Mouse (Mus musculus) right cerebral cortex, postnatal 14 days (tissue): Measurements from ENCODE around the gene Phlpp2.
"Not testable (repeated sequence)": the region's sequence is repeated elsewhere in the genome, so short reads cannot be mapped to it uniquely, and the experiment has no call there.

Experiments used
- DNase-seq: peaks from one replicate; pipeline ENCODE4 v3.0.0; 2022

Gene Phlpp2

GRCm38 (mm10) chr8:109868003-109868679 lies at the start of gene Phlpp2:
Gene Phlpp2 (plus strand): TSS chr8:109868542.
- DNase-seq = peak; percentile 93

DNA sequence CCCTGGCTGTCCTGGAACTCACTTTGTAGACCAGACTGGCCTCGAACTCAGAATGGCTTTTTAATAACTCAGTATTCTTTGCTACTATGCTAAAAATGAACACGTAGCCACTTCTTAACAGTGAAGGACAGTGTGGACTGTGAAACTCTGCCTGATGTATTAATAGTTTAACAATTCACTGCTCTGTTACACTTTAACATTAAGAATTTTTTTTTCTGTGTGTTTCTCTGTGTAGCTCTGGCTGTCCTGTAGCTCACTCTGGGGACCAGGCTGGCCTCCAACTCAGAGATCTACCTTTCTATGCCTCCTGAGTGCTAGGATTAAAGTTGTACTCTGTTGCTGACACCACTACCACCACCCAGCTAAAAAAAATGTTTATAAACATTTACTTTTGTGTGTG lies 44.8 kb upstream of the Phlpp2 start:
- no peak for DNase-seq

- no peak for DNase-seq
These were observed 28.5 kb upstream of the Phlpp2 start for GRCm38 (mm10) chr8:109839822-109840221.

GRCm38 (mm10) chr8:109842468-109842867 lies 25.9 kb upstream of the Phlpp2 start:
- no peak for DNase-seq

GRCm38 (mm10) chr8:109847866-109848265 lies 20.5 kb upstream of the Phlpp2 start:
- no peak for DNase-seq

- no peak for DNase-seq
These were observed 19.4 kb upstream of the Phlpp2 start for GRCm38 (mm10) chr8:109848981-109849380.

GRCm38 (mm10) chr8:109853423-109853822 lies 14.9 kb upstream of the Phlpp2 start:
- DNase-seq = peak; percentile 62

DNA sequence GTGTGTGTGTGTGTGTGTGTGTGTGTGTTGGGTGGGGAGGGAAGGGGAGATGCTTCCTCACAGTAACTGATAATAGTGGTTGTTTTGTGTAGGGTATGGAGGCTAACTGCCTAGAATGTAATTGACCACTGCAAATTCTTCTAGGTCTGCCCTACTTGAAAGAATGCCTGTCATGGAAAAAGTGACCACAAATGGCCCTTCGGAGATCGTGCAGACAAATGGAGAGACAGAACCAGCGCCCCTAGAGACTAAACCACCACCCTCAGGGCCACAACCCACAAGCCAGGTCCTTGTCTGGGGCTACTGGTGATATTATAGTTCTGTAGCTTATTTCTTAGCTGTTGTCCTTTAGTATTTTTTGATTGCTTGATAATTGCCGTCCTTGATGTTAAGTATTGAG lies 13.8 kb upstream of the Phlpp2 start:
- DNase-seq = no peak

- DNase-seq = no peak
These were observed 12.9 kb upstream of the Phlpp2 start for GRCm38 (mm10) chr8:109855451-109855850.

DNA sequence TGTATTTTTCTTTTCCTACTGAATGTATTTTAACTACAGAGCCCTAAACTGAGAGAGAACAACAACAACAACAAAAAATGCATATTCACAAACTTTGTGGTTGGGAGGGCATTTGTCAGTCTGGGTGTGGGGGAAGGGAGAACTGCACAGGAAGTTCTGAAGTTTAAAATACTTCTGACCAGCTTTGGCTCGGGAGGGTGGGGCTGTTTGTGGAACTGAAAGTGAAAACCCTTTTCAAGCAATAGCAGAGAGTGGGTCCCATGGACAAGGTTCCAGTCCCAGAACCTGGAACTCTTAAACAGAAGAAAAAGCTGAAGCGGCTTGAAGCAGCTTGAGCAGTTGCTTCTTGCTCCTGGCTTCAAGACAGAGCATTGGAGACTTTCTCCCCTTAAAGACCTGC lies 4.9 kb upstream of the Phlpp2 start:
- DNase-seq = no peak

- no peak for DNase-seq
These were observed 3.5 kb upstream of the Phlpp2 start for GRCm38 (mm10) chr8:109864798-109865197.

DNA sequence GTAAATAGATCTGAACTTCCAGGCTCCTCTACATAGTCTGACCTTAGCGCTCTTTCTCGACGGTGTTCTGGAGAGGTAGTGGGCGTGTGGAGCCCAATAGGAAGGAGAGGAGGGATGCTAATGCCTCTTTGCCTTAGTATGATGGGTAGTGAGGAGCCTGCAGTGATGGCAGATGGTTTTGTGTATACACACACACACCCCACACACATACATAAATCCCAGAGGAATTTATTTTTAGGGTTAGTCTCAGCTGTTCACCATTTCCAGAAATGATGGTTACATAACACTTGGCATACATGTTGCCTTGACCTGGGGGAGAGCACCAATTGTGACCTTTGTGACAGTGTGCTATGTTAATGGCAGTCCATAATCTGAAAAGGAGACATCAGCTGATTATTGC lies 2.8 kb upstream of the Phlpp2 start:
- no peak for DNase-seq

DNA sequence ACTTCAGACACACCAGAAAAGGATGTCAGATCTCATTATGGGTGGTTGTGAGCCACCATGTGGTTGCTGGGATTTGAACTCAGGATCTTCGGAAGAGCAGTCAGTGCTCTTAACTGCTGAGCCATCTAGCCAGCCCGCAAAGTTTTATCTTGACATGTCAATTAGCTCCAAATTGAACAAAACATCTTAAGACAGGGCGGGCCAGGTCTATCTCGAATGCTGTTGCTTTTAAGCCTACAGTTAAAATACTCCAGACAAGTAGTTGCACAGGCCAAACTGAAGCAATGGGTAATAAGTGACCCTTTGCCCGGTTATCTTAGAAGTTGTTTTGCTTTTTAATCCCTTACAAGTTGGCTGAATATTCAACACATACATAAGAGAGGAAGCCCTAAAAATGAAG lies 1.7 kb upstream of the Phlpp2 start:
- DNase-seq = no peak

GRCm38 (mm10) chr8:109868680-109869361 lies 479 bp downstream of the Phlpp2 start:
- peak; percentile 53 for DNase-seq

DNA sequence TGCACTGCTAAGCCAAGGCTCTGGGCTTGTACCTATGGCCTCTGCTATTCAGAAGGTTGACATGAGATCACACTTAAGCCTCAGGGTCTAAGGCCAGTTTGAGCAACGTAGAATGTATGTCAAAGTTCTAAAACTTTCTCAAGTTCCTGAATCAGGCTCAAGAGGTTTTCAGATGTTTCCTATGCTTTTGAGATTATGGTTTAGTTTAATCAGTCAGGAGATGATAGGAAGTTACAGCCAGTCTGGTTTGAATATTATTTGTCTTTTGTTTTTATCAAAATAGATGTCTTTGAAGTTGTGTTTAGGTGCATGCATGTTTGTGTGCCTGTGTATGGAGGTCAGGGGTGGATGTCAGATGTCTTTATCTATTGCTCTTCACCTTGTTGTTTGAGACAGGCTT lies 2.7 kb downstream of the Phlpp2 start:
- no peak for DNase-seq

DNA sequence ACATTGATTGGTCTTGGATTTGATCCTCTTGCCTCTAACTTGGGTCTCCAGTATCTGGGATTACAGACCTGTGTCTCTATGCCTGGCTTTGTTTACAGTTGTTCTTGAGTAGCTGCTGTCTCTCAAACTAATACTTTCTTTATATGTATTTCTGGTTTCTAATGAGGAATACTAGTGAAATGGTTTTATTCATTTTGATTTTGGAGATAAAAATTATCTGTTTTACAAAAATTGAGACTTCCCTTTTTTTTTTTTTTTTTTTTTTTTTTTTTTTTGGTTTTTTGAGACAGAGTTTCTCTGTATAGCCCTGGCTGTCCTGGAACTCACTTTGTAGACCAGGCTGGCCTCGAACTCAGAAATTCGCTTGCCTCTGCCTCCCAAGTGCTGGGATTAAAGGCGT lies 5.5 kb downstream of the Phlpp2 start:
- not testable (repeated sequence) for DNase-seq

GRCm38 (mm10) chr8:109880012-109880662 lies 11.8 kb downstream of the Phlpp2 start:
- no peak for DNase-seq

DNA sequence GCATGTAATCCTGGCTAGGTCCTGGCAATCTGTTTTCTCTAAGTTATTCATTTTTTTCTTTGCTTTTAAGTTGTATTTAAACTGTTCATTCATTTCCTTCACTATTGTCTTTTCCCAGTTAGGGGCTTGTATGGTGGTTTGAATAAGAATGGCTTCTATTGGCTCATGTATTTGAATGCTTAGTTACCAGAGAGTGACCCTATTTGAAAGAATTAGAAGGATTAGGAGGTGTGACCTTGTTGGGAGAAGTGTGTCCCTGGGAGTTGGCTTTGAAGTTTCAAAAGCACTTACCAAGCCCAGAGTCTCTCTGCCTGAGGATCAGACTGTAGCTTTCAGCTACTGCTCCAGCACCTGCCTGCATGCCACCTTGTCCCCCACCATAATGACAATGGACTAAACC lies 17.0 kb downstream of the Phlpp2 start:
- no peak for DNase-seq

- no peak for DNase-seq
These were observed 20.9 kb downstream of the Phlpp2 start for GRCm38 (mm10) chr8:109889211-109889610.

GRCm38 (mm10) chr8:109890794-109891585 lies 22.6 kb downstream of the Phlpp2 start:
- no peak for DNase-seq

DNA sequence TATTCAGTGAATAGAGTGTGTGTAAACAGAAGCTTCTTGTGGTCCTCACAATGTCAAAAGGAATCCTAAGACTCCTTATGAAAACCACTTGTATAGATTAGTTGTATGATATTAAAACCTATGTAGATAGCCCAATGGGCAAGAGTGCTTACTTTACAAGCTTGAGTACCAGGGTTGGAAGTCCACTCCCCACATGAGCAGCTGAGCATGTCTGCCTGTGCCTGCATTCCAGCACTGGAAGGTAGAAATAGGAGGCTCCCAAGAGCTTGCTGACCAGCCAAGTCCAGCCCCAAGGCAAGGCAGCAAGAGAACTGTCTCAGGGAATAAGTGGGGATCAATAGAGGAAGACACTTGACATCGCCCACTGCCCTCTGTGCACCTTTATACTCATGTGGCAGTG lies 26.3 kb downstream of the Phlpp2 start:
- no peak for DNase-seq

GRCm38 (mm10) chr8:109895355-109895754 lies 27.0 kb downstream of the Phlpp2 start:
- DNase-seq = no peak

DNA sequence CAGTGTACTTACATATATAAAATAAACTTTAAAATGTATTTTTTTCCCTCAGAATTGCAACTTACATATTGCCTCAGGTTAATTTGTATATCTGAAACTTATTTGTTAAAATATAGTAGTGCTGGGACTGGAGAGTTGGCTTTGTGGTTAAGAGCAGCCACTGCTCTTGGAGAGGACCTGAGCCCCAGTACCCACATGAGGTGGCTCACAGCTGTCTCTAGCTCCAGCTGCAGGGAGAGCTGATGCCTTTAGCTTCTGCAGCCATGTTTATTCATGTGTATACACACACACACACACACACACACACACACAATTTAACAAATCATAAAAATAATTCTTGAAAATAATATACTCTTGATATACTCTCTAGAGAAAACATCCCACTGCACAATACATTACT lies 34.0 kb downstream of the Phlpp2 start:
- no peak for DNase-seq
